Mouse (Mus musculus) heart, embryonic 11.5 days (tissue): ENCODE measurements around the gene Prokr1. TPM values are rescaled to one million over a fixed set of nuclear protein-coding genes. Genes with fewer than 3 reads are reported as not detected.

Source experiments
- ATAC-seq: fragments of 200-750 bp; cut with Nextera tagmentation; replicated peaks from 2 replicates; pipeline ENCODE4 v1.8.0; 2017; ENCODE audit warnings: moderate library complexity; ENCODE audit not compliant: insufficient number of reproducible peaks, low FRiP score, low TSS enrichment
- H3K27ac ChIP-seq: fragments of 300-500 bp; sonication (generic); 2 replicates; pipeline ENCODE4 v1.5.1; 2014; ENCODE audit warnings: mild to moderate bottlenecking, low read depth, low read length
- H3K27me3 ChIP-seq: fragments of 300-500 bp; sonication (generic); 2 replicates; pipeline ENCODE4 v1.6.1; 2014; ENCODE audit warnings: mild to moderate bottlenecking, low read length, mixed read lengths; ENCODE audit not compliant: control insufficient read depth, insufficient read depth
- H3K36me3 ChIP-seq: fragments of 300-500 bp; sonication (generic); 2 replicates; pipeline ENCODE4 v1.6.1; 2014; ENCODE audit warnings: mild to moderate bottlenecking, low read length, moderate library complexity, mixed read lengths; ENCODE audit not compliant: control insufficient read depth, insufficient read depth
- H3K4me1 ChIP-seq: fragments of 300-500 bp; sonication (generic); 2 replicates; pipeline ENCODE4 v1.6.1; 2014; ENCODE audit warnings: low read length; ENCODE audit not compliant: control insufficient read depth, insufficient read depth
- H3K4me2 ChIP-seq: fragments of 300-500 bp; sonication (generic); 2 replicates; pipeline ENCODE4 v1.6.1; 2014; ENCODE audit warnings: mild to moderate bottlenecking, moderate library complexity
- H3K4me3 ChIP-seq: fragments of 300-500 bp; sonication (generic); 2 replicates; pipeline ENCODE4 v1.5.1; 2014; ENCODE audit warnings: low read depth, low read length
- H3K9ac ChIP-seq: fragments of 300-500 bp; sonication (generic); 2 replicates; pipeline ENCODE4 v1.6.1; 2014; ENCODE audit warnings: mild to moderate bottlenecking, low read depth, low read length, moderate library complexity
- H3K9me3 ChIP-seq: fragments of 300-500 bp; sonication (generic); replicated peaks from 2 replicates; pipeline ENCODE4 v1.6.1; 2016; ENCODE audit warnings: low read length; ENCODE audit not compliant: control insufficient read depth
- WGBS: fragments of 180-500 bp; shearing (Covaris S2); extraction: QIAGEN DNeasy Blood & Tissue Kit; methylation state at CpG from one replicate; pipeline ENCODE4 v1.1.7; 2014; ENCODE audit not compliant: insufficient replicate concordance; 5-methylcytosine and 5-hydroxymethylcytosine counted together
- polyA plus RNA-seq: library from polyadenylated mRNA; unstranded; fragments of >200 nt; fragmentation: Nextera tagmentation; extraction: Ambion mirVana; gene quantifications from 2 replicates; pipeline ENCODE4 v1.2.1, GENCODE M21; 2014

Prokr1 gene
- polyA plus RNA-seq, 1 experiment from 2014 or later, result 1.8 TPM

DNA sequence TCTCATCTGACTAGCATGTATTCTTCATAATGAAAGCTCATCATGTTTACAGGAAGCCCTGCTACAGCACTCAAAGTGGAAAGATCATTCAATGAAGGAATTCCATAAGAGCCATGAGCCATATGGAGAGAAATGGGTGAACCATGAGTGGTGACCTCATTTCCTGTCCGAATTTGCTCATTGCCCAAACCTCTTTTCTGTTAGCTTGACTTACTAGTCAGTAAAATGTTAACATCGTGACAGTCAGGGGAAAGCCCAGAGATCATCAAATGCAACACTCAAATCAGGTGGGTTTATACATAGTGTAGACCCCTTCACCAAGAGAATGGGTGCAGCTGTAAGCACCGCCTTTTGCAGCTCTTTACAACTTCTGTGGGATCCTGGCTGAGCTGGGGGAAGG lies 36.8 kb downstream of the Prokr1 start:
- no peak overlapping the region for H3K4me3 ChIP-seq
- no peaks in the 10 kb centered on the region for H3K4me1 ChIP-seq
- H3K36me3 ChIP-seq, result no peaks in the 10 kb centered on the region
- ATAC-seq, result no peak
- H3K9me3 ChIP-seq, result no peaks in the 10 kb centered on the region
- H3K4me2 ChIP-seq, result no peak overlapping the region
- H3K9ac ChIP-seq, result no peak overlapping the region
- WGBS, result 72% methylated on average over 3 of the region's 3 CpGs
- no peak overlapping the region for H3K27ac ChIP-seq
- H3K27me3 ChIP-seq, result no peaks in the 10 kb centered on the region

- 40% methylated on average over 7 of the region's 7 CpGs for whole genome bisulfite sequencing
- Histone ChIP-seq H3K27me3 (no peaks in the 10 kb centered on the region), H3K4me1 (no peaks in the 10 kb centered on the region), H3K9ac (no peak overlapping the region), H3K4me3 (no peak overlapping the region), H3K4me2 (no peak overlapping the region), H3K27ac (no peak overlapping the region), H3K36me3 (no peaks in the 10 kb centered on the region), H3K9me3 (no peaks in the 10 kb centered on the region)
- no peak for ATAC-seq
Observed at GRCm38 (mm10) chr6:87552054-87552807, 38.3 kb downstream of the Prokr1 start.

GRCm38 (mm10) chr6:87547836-87548235 lies 42.7 kb downstream of the Prokr1 start:
- 79% methylated on average over 7 of the region's 7 CpGs for WGBS

DNA sequence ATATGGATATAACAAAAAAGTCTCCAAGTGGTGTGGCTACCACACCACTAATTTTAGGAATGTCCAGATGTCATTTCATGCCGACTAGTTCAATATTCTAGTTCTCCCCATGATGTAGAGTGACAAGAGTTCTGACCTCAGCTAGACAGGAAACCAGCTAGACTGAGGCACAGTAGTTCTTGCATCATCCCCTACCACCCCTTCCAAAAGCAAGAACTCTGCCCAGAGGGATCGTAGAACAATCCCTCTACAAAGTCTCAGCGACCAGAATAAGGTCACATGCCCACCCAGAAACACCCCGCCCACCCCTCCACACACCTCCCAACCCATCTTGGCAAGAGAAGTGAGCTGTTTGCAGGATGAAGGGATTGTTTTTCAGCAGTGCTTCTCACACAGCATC lies 43.1 kb downstream of the Prokr1 start:
- ATAC-seq, result no peak
- no peak overlapping the region for H3K4me3 ChIP-seq
- peaks cover 5% of the 10 kb centered on the region; the same call in 1 of the 2 replicates for H3K9me3 ChIP-seq
- no peaks in the 10 kb centered on the region for H3K27me3 ChIP-seq
- WGBS, result 71% methylated on average over 4 of the region's 4 CpGs
- H3K27ac ChIP-seq, result no peak overlapping the region
- H3K36me3 ChIP-seq, result no peaks in the 10 kb centered on the region
- no peaks in the 10 kb centered on the region for H3K4me1 ChIP-seq
- no peak overlapping the region for H3K4me2 ChIP-seq
- no peak overlapping the region for H3K9ac ChIP-seq

More at GRCm38 (mm10) chr6:87547836-87548235, 42.7 kb downstream of the Prokr1 start:
- H3K36me3 ChIP-seq, result no peaks in the 10 kb centered on the region
- no peak overlapping the region for H3K4me2 ChIP-seq
- H3K9me3 ChIP-seq, result peaks cover 5% of the 10 kb centered on the region; the same call in 1 of the 2 replicates
- H3K4me1 ChIP-seq, result no peaks in the 10 kb centered on the region
- H3K27me3 ChIP-seq, result no peaks in the 10 kb centered on the region
- ATAC-seq, result no peak
- H3K4me3 ChIP-seq, result no peak overlapping the region
- H3K27ac ChIP-seq, result no peak overlapping the region
- H3K9ac ChIP-seq, result no peak overlapping the region

- no peak overlapping the region for H3K4me2 ChIP-seq
- no peaks in the 10 kb centered on the region for H3K36me3 ChIP-seq
- H3K4me3 ChIP-seq, result no peak overlapping the region
- H3K27me3 ChIP-seq, result no peaks in the 10 kb centered on the region
- no peak overlapping the region for H3K9ac ChIP-seq
- WGBS, result 61% methylated on average over 1 of the region's 1 CpGs
- H3K9me3 ChIP-seq, result peaks cover 5% of the 10 kb centered on the region; the same call in 1 of the 2 replicates
- no peak for ATAC-seq
- H3K4me1 ChIP-seq, result peaks cover 5% of the 10 kb centered on the region
- no peak overlapping the region for H3K27ac ChIP-seq
Observed at GRCm38 (mm10) chr6:87545331-87546217, 45.0 kb downstream of the Prokr1 start.

DNA sequence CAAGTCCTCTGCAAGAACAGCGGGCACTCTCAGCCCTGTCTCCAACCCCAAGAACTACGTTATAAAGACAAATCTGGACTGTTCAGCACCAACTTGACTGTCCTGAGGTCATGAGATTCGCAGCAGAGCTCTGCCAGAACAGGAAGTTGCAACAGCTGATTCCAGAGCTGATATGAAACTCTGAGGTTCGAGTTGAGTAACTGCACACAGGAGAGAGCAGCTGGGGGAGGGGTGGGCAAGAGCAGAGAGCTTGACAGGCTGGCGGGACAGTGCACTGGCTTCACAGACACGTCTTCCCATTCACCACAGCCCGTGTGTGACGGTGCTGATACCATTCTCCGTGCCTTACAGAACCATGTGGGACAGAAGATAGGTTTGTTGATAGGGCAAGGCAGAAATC lies 48.5 kb downstream of the Prokr1 start:
- H3K36me3 ChIP-seq, result no peaks in the 10 kb centered on the region
- no peak overlapping the region for H3K9ac ChIP-seq
- no peak overlapping the region for H3K4me2 ChIP-seq
- WGBS, result 25% methylated on average over 9 of the region's 9 CpGs
- H3K27ac ChIP-seq, result no peak overlapping the region
- peaks cover 5% of the 10 kb centered on the region for H3K4me1 ChIP-seq
- H3K4me3 ChIP-seq, result no peak overlapping the region
- ATAC-seq, result no peak
- 0 out of 2 replicates have a peak, but pooled peaks cover 2% of the 10 kb centered on the region for H3K27me3 ChIP-seq
- peaks cover 5% of the 10 kb centered on the region; the same call in 1 of the 2 replicates for H3K9me3 ChIP-seq

GRCm38 (mm10) chr6:87541171-87541571 lies 49.4 kb downstream of the Prokr1 start:
- Histone ChIP-seq H3K4me3 (no peak overlapping the region), H3K27me3 (peaks cover 4% of the 10 kb centered on the region; the same call in 1 of the 2 replicates), H3K9me3 (peaks cover under 1% of the 10 kb centered on the region; the same call in 1 of the 2 replicates), H3K4me2 (no peak overlapping the region), H3K27ac (no peak overlapping the region), H3K36me3 (no peaks in the 10 kb centered on the region), H3K9ac (no peak overlapping the region), H3K4me1 (peaks cover 5% of the 10 kb centered on the region)
- 74% methylated on average over 6 of the region's 6 CpGs for WGBS
- no peak for ATAC-seq

DNA sequence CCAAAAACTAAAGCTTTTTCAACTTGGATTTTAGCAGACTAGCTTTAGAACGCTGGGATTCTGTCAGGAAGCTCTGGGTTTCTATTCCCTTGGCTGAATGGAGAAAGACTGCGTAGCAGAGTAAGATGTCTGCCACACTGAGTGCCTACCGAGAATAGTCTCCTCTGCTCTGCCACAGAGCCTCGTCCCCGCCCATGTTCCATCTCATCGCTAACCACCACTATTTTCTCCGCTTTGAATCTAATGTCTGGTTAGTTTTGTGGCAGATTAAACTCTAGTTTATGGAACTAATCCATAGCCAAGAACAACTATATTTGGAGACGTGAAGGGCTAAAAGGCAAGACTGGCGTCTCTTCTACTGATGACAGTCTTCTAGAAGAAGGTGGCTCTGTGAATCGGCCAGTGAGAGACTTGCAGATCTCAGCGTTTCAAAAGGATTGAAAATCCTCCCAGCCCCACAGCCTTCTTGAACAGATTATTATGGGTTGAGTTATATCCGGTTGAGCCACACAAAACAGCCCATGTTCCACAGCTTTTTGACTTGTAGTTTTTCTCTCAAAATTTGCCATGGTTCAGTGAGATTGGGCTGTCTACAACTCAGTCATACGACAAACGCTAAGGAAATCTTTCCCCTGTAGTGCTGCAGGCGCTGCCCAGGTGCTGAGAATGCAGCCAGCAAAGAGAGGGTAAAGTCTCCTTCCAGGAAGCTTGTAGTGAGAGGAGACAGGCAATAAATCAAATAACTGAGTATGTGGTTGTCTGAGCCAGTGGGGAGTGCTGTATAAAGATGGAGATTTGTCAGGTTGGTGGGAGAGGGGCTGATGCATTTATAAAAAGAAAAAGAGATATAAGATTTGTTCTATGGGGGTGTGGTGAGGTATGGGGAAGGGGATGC lies 51.9 kb downstream of the Prokr1 start:
- no peaks in the 10 kb centered on the region for H3K9me3 ChIP-seq
- no peak overlapping the region for H3K4me2 ChIP-seq
- H3K9ac ChIP-seq, result no peak overlapping the region
- peaks cover 5% of the 10 kb centered on the region; the same call in 1 of the 2 replicates for H3K27me3 ChIP-seq
- no peak overlapping the region for H3K4me3 ChIP-seq
- ATAC-seq, result no peak
- peaks cover 8% of the 10 kb centered on the region for H3K4me1 ChIP-seq
- 79% methylated on average over 15 of the region's 15 CpGs for WGBS
- no peak overlapping the region for H3K27ac ChIP-seq
- no peaks in the 10 kb centered on the region for H3K36me3 ChIP-seq
